Mouse (Mus musculus): ENCODE measurements around the gene Sp3. TPM values are rescaled to one million over a fixed set of nuclear protein-coding genes. Genes with fewer than 3 reads are reported as not detected.

Gene Sp3
- polyA plus RNA-seq, 1 experiment from 2014 or later = 30.9 TPM

GRCm38 (mm10) chr2:72976036-72976435 lies 4.2 kb downstream of the Sp3 start:
- no peak overlapping the region for H3K27ac ChIP-seq (ENCODE audit: low read length)
- H3K36me3 ChIP-seq (ENCODE audit: control insufficient read depth, insufficient read depth) = peaks cover 8% of the 10 kb centered on the region
- no peak overlapping the region for H3K9ac ChIP-seq (ENCODE audit: low read depth, low read length)
- H3K4me2 ChIP-seq (ENCODE audit: low read depth, low read length) = peak overlapping the region; percentile 41
- H3K4me3 ChIP-seq (ENCODE audit: low read depth, low read length) = peak overlapping the region; percentile 33
- ATAC-seq (ENCODE audit: low read depth) = no peak
- H3K9me3 ChIP-seq (replicated peaks; ENCODE audit: control insufficient read depth, low read length) = no peaks in the 10 kb centered on the region
- no peaks in the 10 kb centered on the region for H3K27me3 ChIP-seq (ENCODE audit: control insufficient read depth, insufficient read depth, low read depth, low read length)
- H3K4me1 ChIP-seq (ENCODE audit: control insufficient read depth, low read depth, low read length) = peaks cover 16% of the 10 kb centered on the region

GRCm38 (mm10) chr2:72970831-72971230 lies 9.4 kb downstream of the Sp3 start:
- peaks cover 29% of the 10 kb centered on the region for H3K36me3 ChIP-seq (ENCODE audit: control insufficient read depth, insufficient read depth)
- H3K4me3 ChIP-seq (ENCODE audit: low read depth, low read length) = no peak overlapping the region
- H3K4me1 ChIP-seq (ENCODE audit: control insufficient read depth, low read depth, low read length) = peaks cover 10% of the 10 kb centered on the region
- H3K4me2 ChIP-seq (ENCODE audit: low read depth, low read length) = no peak overlapping the region
- ATAC-seq (ENCODE audit: low read depth) = no peak
- H3K27me3 ChIP-seq (ENCODE audit: control insufficient read depth, insufficient read depth, low read depth, low read length) = no peaks in the 10 kb centered on the region
- no peaks in the 10 kb centered on the region for H3K9me3 ChIP-seq (replicated peaks; ENCODE audit: control insufficient read depth, low read length)
- H3K27ac ChIP-seq (ENCODE audit: low read length) = no peak overlapping the region
- no peak overlapping the region for H3K9ac ChIP-seq (ENCODE audit: low read depth, low read length)
- WGBS (ENCODE audit: insufficient replicate concordance) = 85% methylated on average over 6 of the region's 6 CpGs

- ATAC-seq (ENCODE audit: low read depth) = no peak
- no peak overlapping the region for H3K27ac ChIP-seq (ENCODE audit: low read length)
- H3K36me3 ChIP-seq (ENCODE audit: control insufficient read depth, insufficient read depth) = peaks cover 28% of the 10 kb centered on the region
- no peaks in the 10 kb centered on the region for H3K9me3 ChIP-seq (replicated peaks; ENCODE audit: control insufficient read depth, low read length)
- WGBS (ENCODE audit: insufficient replicate concordance) = 79% methylated on average over 4 of the region's 4 CpGs
- no peaks in the 10 kb centered on the region for H3K27me3 ChIP-seq (ENCODE audit: control insufficient read depth, insufficient read depth, low read depth, low read length)
- H3K4me1 ChIP-seq (ENCODE audit: control insufficient read depth, low read depth, low read length) = peaks cover 5% of the 10 kb centered on the region
- no peak overlapping the region for H3K4me2 ChIP-seq (ENCODE audit: low read depth, low read length)
- no peak overlapping the region for H3K4me3 ChIP-seq (ENCODE audit: low read depth, low read length)
- no peak overlapping the region for H3K9ac ChIP-seq (ENCODE audit: low read depth, low read length)
Observed at GRCm38 (mm10) chr2:72970302-72970701, 9.9 kb downstream of the Sp3 start.

GRCm38 (mm10) chr2:72968536-72968935 lies 11.7 kb downstream of the Sp3 start:
- H3K4me1 ChIP-seq (ENCODE audit: control insufficient read depth, low read depth, low read length) = peaks cover 10% of the 10 kb centered on the region
- H3K4me2 ChIP-seq (ENCODE audit: low read depth, low read length) = no peak overlapping the region
- no peak for ATAC-seq (ENCODE audit: low read depth)
- H3K27me3 ChIP-seq (ENCODE audit: control insufficient read depth, insufficient read depth, low read depth, low read length) = no peaks in the 10 kb centered on the region
- WGBS (ENCODE audit: insufficient replicate concordance) = 91% methylated on average over 1 of the region's 1 CpGs
- no peak overlapping the region for H3K4me3 ChIP-seq (ENCODE audit: low read depth, low read length)
- no peaks in the 10 kb centered on the region for H3K9me3 ChIP-seq (replicated peaks; ENCODE audit: control insufficient read depth, low read length)
- no peak overlapping the region for H3K27ac ChIP-seq (ENCODE audit: low read length)
- peaks cover 30% of the 10 kb centered on the region for H3K36me3 ChIP-seq (ENCODE audit: control insufficient read depth, insufficient read depth)
- no peak overlapping the region for H3K9ac ChIP-seq (ENCODE audit: low read depth, low read length)

GRCm38 (mm10) chr2:72965450-72965849 lies 14.8 kb downstream of the Sp3 start:
- Histone ChIP-seq H3K9ac (ENCODE audit: low read depth, low read length) (no peak overlapping the region), H3K4me2 (ENCODE audit: low read depth, low read length) (no peak overlapping the region), H3K4me3 (ENCODE audit: low read depth, low read length) (no peak overlapping the region), H3K36me3 (ENCODE audit: control insufficient read depth, insufficient read depth) (peaks cover 37% of the 10 kb centered on the region), H3K4me1 (ENCODE audit: control insufficient read depth, low read depth, low read length) (peaks cover 6% of the 10 kb centered on the region), H3K27ac (ENCODE audit: low read length) (no peak overlapping the region), H3K27me3 (ENCODE audit: control insufficient read depth, insufficient read depth, low read depth, low read length) (no peaks in the 10 kb centered on the region), H3K9me3 (replicated peaks; ENCODE audit: control insufficient read depth, low read length) (no peaks in the 10 kb centered on the region)
- no peak for ATAC-seq (ENCODE audit: low read depth)
- 83% methylated on average over 2 of the region's 2 CpGs for WGBS (ENCODE audit: insufficient replicate concordance)

GRCm38 (mm10) chr2:72956415-72956814 lies 23.8 kb downstream of the Sp3 start:
- no peak overlapping the region for H3K4me3 ChIP-seq (ENCODE audit: low read depth, low read length)
- no peak for ATAC-seq (ENCODE audit: low read depth)
- peaks cover 4% of the 10 kb centered on the region; the same call in 1 of the 2 replicates for H3K4me1 ChIP-seq (ENCODE audit: control insufficient read depth, low read depth, low read length)
- H3K27ac ChIP-seq (ENCODE audit: low read length) = no peak overlapping the region
- H3K27me3 ChIP-seq (ENCODE audit: control insufficient read depth, insufficient read depth, low read depth, low read length) = no peaks in the 10 kb centered on the region
- H3K4me2 ChIP-seq (ENCODE audit: low read depth, low read length) = no peak overlapping the region
- 91% methylated on average over 3 of the region's 3 CpGs for WGBS (ENCODE audit: insufficient replicate concordance)
- no peak overlapping the region for H3K9ac ChIP-seq (ENCODE audit: low read depth, low read length)
- peaks cover 38% of the 10 kb centered on the region for H3K36me3 ChIP-seq (ENCODE audit: control insufficient read depth, insufficient read depth)
- H3K9me3 ChIP-seq (replicated peaks; ENCODE audit: control insufficient read depth, low read length) = no peaks in the 10 kb centered on the region

- H3K4me1 ChIP-seq (ENCODE audit: control insufficient read depth, low read depth, low read length) = peaks cover 4% of the 10 kb centered on the region; the same call in 1 of the 2 replicates
- no peak overlapping the region for H3K9ac ChIP-seq (ENCODE audit: low read depth, low read length)
- H3K4me3 ChIP-seq (ENCODE audit: low read depth, low read length) = no peak overlapping the region
- H3K9me3 ChIP-seq (replicated peaks; ENCODE audit: control insufficient read depth, low read length) = no peaks in the 10 kb centered on the region
- H3K4me2 ChIP-seq (ENCODE audit: low read depth, low read length) = no peak overlapping the region
- 41% methylated on average over 3 of the region's 3 CpGs for WGBS (ENCODE audit: insufficient replicate concordance)
- H3K27me3 ChIP-seq (ENCODE audit: control insufficient read depth, insufficient read depth, low read depth, low read length) = no peaks in the 10 kb centered on the region
- no peak overlapping the region for H3K27ac ChIP-seq (ENCODE audit: low read length)
- ATAC-seq (ENCODE audit: low read depth) = peak; percentile 70
- H3K36me3 ChIP-seq (ENCODE audit: control insufficient read depth, insufficient read depth) = peaks cover 23% of the 10 kb centered on the region
Observed at GRCm38 (mm10) chr2:72952979-72953378, 27.3 kb downstream of the Sp3 start.

GRCm38 (mm10) chr2:72935937-72936336 lies 44.3 kb downstream of the Sp3 start:
- Histone ChIP-seq H3K9ac (ENCODE audit: low read depth, low read length) (no peak overlapping the region), H3K9me3 (replicated peaks; ENCODE audit: control insufficient read depth, low read length) (no peaks in the 10 kb centered on the region), H3K4me3 (ENCODE audit: low read depth, low read length) (no peak overlapping the region), H3K27me3 (ENCODE audit: control insufficient read depth, insufficient read depth, low read depth, low read length) (no peaks in the 10 kb centered on the region), H3K27ac (ENCODE audit: low read length) (no peak overlapping the region), H3K4me2 (ENCODE audit: low read depth, low read length) (no peak overlapping the region), H3K36me3 (ENCODE audit: control insufficient read depth, insufficient read depth) (peaks cover 26% of the 10 kb centered on the region), H3K4me1 (ENCODE audit: control insufficient read depth, low read depth, low read length) (no peaks in the 10 kb centered on the region)
- 33% methylated on average over 1 of the region's 1 CpGs for WGBS (ENCODE audit: insufficient replicate concordance)
- no peak for ATAC-seq (ENCODE audit: low read depth)

GRCm38 (mm10) chr2:72932186-72932585 lies 48.1 kb downstream of the Sp3 start:
- Histone ChIP-seq H3K4me1 (ENCODE audit: control insufficient read depth, low read depth, low read length) (no peaks in the 10 kb centered on the region), H3K4me3 (ENCODE audit: low read depth, low read length) (no peak overlapping the region), H3K4me2 (ENCODE audit: low read depth, low read length) (no peak overlapping the region), H3K27me3 (ENCODE audit: control insufficient read depth, insufficient read depth, low read depth, low read length) (no peaks in the 10 kb centered on the region), H3K27ac (ENCODE audit: low read length) (no peak overlapping the region), H3K9me3 (replicated peaks; ENCODE audit: control insufficient read depth, low read length) (no peaks in the 10 kb centered on the region), H3K9ac (ENCODE audit: low read depth, low read length) (no peak overlapping the region), H3K36me3 (ENCODE audit: control insufficient read depth, insufficient read depth) (peaks cover 8% of the 10 kb centered on the region; the same call in 1 of the 2 replicates)
- no peak for ATAC-seq (ENCODE audit: low read depth)

GRCm38 (mm10) chr2:72924981-72925380 lies 55.3 kb downstream of the Sp3 start:
- H3K36me3 ChIP-seq (ENCODE audit: control insufficient read depth, insufficient read depth) = no peaks in the 10 kb centered on the region
- no peak overlapping the region for H3K9ac ChIP-seq (ENCODE audit: low read depth, low read length)
- no peaks in the 10 kb centered on the region for H3K9me3 ChIP-seq (replicated peaks; ENCODE audit: control insufficient read depth, low read length)
- WGBS (ENCODE audit: insufficient replicate concordance) = 79% methylated on average over 10 of the region's 10 CpGs
- H3K4me3 ChIP-seq (ENCODE audit: low read depth, low read length) = no peak overlapping the region
- no peaks in the 10 kb centered on the region for H3K27me3 ChIP-seq (ENCODE audit: control insufficient read depth, insufficient read depth, low read depth, low read length)
- H3K4me2 ChIP-seq (ENCODE audit: low read depth, low read length) = no peak overlapping the region
- H3K27ac ChIP-seq (ENCODE audit: low read length) = no peak overlapping the region
- ATAC-seq (ENCODE audit: low read depth) = no peak
- no peaks in the 10 kb centered on the region for H3K4me1 ChIP-seq (ENCODE audit: control insufficient read depth, low read depth, low read length)

Data from liver, embryonic 16.5 days (tissue).